Mouse (Mus musculus) kidney, postnatal 14 days (tissue): ENCODE measurements around the gene D5Ertd579e.

Source experiments
- DNase-seq: peaks from one replicate; pipeline ENCODE4 v3.0.0; 2022; ENCODE audit warnings: mixed read lengths

D5Ertd579e gene

DNA sequence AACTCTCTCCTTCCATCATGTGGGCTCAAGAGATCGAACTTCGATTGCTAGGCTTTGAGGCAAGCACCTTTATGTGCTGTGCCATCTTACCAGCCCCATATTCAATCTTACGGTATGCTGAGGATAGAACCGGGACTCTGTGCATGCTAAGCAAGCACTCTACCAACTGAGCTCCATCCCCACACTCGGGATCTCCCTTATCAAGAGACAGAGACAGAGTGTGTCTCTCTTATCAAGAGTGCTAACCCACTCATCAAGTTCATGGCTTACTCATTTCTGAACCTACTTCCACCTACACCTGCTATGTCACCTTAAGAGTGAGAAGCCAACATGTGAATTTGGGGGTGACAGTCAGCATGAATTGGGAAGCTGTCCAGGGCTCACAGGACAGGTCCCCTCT lies 24.4 kb upstream of the D5Ertd579e start:
- no peak for DNase-seq

- no peak for DNase-seq
These were observed 23.8 kb upstream of the D5Ertd579e start for GRCm38 (mm10) chr5:36719601-36720000.

GRCm38 (mm10) chr5:36719135-36719534 lies 23.3 kb upstream of the D5Ertd579e start:
- DNase-seq, result no peak

- no peak for DNase-seq
These were observed 22.1 kb upstream of the D5Ertd579e start for GRCm38 (mm10) chr5:36717889-36718288.

- DNase-seq, result no peak
These were observed 21.0 kb upstream of the D5Ertd579e start for GRCm38 (mm10) chr5:36716816-36717215.

DNA sequence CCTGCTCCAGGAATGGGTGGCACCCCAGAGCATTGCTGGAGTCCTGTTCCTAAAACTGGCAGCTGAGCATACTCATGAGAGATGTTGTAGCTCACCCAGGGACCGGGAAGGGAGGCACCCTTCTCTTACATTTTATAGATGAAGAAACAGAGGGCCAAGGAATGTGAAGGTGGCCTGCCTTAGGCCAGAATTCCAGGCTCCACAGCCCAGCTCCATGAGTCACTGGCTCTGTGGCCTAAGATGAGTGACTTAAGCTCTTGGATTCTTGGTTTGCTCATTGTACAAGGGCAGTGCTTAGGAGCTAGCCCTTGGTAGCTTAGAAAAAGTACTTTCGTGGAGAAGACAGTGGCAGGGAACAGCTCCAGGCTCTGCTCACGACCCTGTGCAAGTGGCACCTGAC lies 19.0 kb upstream of the D5Ertd579e start:
- DNase-seq, result no peak

- no peak for DNase-seq
These were observed 17.9 kb upstream of the D5Ertd579e start for GRCm38 (mm10) chr5:36713693-36714092.

- DNase-seq, result peak; percentile 93
These were observed 17.0 kb upstream of the D5Ertd579e start for GRCm38 (mm10) chr5:36712553-36713534.

GRCm38 (mm10) chr5:36711863-36712262 lies 16.0 kb upstream of the D5Ertd579e start:
- DNase-seq, result no peak

- DNase-seq, result no peak
These were observed 10.0 kb upstream of the D5Ertd579e start for GRCm38 (mm10) chr5:36705792-36706191.

GRCm38 (mm10) chr5:36705390-36705789 lies 9.6 kb upstream of the D5Ertd579e start:
- no peak for DNase-seq

GRCm38 (mm10) chr5:36704684-36705083 lies 8.9 kb upstream of the D5Ertd579e start:
- DNase-seq, result no peak

GRCm38 (mm10) chr5:36700939-36701620 lies 5.3 kb upstream of the D5Ertd579e start:
- DNase-seq, result peak; percentile 55

DNA sequence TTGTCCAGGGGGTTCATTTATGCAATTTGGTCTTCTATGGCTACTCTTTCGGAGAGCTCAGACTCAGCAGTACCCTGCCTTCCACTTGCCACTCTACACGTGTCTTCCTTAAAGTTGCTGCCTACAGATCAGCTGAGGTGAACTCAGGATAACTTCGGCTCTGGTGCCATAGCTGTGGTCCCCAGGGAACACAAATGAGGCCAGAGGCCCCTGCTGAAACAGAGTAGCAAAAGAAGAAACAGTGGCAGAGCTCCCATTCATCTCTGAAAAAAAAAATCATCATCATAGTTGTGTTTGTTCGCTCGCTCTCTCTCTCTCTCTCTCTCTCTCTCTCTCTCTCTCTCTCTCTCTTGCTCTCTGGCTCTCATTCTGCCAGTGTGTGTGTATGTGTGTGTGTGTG lies 2.9 kb upstream of the D5Ertd579e start:
- no peak for DNase-seq

- peak; percentile 24 for DNase-seq
These were observed 2.3 kb upstream of the D5Ertd579e start for GRCm38 (mm10) chr5:36698067-36698670.

DNA sequence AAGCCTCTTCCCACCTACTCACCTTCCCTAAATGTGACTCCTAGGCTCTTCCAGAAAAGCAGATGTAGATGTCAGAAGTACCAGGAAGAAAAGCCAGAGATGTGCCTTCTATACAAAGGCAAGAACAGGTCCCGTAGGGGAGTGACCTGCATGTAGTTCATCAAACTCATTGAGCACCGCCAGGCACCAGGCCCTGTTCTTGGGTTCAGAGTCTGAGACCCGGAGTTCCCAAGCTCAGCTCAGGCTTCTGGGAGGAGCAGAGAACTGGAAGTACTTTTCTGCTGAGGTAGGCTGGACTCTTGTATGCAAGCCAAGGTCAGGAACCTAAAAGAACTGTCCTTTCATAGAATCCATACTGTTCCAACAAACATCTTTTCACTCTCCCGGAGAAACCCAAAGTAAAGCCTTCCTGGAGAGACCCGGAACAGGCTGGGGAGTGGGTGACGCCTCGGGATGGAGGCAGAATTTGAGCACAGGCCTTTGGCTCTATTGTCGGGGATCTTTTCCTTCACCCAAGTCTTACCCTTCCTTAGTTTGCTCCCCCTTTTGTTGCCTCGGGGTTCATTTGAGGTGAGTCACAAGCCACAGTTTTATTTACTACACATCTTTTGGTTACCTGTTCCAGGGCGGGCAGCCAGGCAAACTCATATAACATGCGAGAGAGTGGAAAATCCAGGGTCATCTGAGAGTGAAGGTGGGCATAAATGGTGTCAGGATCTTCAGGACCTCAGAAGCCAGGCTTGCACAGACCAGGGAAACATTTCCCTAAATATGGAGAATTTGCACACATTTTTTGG lies 878 bp upstream of the D5Ertd579e start:
- DNase-seq, result peak; percentile 81

- DNase-seq, result peak; percentile 20
These were observed 819 bp downstream of the D5Ertd579e start for GRCm38 (mm10) chr5:36695005-36695404.

- no peak for DNase-seq
These were observed 2.2 kb downstream of the D5Ertd579e start for GRCm38 (mm10) chr5:36693651-36694050.

DNA sequence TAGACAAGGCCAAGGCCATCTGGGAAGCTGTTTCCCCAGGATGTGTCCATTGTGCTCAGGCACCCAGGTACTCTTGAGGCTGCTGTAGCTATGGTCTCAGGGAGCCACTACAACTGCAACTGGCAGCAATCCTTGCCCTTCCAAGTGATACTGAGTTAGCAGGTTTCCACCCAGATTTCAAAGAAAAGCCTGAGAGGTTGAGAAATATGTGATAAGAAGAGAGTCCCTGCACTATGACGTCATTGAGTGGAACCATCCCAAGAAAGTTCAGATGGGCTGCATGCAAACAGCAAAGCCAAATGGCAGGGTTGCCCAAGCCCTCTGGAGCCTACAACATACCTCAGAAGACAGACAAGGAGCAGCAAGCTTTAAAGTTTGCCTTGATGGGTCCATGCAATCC lies 4.4 kb downstream of the D5Ertd579e start:
- no peak for DNase-seq

- DNase-seq, result no peak
These were observed 10.7 kb downstream of the D5Ertd579e start for GRCm38 (mm10) chr5:36685170-36685569.

DNA sequence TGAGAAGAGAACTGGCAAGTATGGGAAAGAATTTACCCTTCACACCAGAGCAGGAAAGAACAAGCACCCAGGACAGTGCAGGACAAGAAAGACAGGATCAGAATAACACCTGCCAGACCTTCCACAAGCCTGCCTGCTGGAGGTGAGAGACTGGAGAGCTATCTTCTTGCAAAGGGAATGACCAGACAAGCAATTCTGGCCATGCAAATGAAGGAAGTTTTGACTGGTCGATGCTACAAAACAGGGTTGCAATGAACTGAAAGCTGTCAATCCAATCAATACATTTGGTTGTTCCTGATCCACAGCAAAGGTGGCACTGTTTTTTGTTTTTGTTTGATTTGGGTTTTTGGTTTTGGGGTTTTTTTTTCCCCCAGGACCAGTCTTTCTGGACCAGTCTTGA lies 12.2 kb downstream of the D5Ertd579e start:
- no peak for DNase-seq

GRCm38 (mm10) chr5:36681219-36681618 lies 14.6 kb downstream of the D5Ertd579e start:
- no peak for DNase-seq
